Mouse (Mus musculus) stomach, embryonic 14.5 days (tissue): ENCODE data around the gene Filip1. TPM values are rescaled to one million over a fixed set of nuclear protein-coding genes. Genes with fewer than 3 reads are reported as not detected.

Experiments used
- ATAC-seq: fragments of 200-750 bp; cut with Nextera tagmentation; 2 replicates; pipeline ENCODE4 v1.8.0; 2017; ENCODE audit warnings: low read depth, moderate TSS enrichment; ENCODE audit not compliant: insufficient number of reproducible peaks, insufficient read depth, low FRiP score
- H3K27ac ChIP-seq: fragments of 300-500 bp; sonication (generic); 2 replicates; pipeline ENCODE4 v1.5.1; 2014; ENCODE audit warnings: mild to moderate bottlenecking, low read length, moderate library complexity, mixed read lengths
- H3K27me3 ChIP-seq: fragments of 300-500 bp; sonication (generic); 2 replicates; pipeline ENCODE4 v1.6.1; 2014; ENCODE audit warnings: low read length, control low read depth, mixed read lengths; ENCODE audit not compliant: control insufficient read depth, insufficient read depth
- H3K36me3 ChIP-seq: fragments of 300-500 bp; sonication (generic); 2 replicates; pipeline ENCODE4 v1.6.1; 2014; ENCODE audit warnings: mild to moderate bottlenecking, control low read depth, low read length, moderate library complexity, mixed read lengths; ENCODE audit not compliant: control insufficient read depth, insufficient read depth
- H3K4me1 ChIP-seq: fragments of 300-500 bp; sonication (generic); 2 replicates; pipeline ENCODE4 v1.6.1; 2014; ENCODE audit warnings: low read length, control low read depth, mixed read lengths; ENCODE audit not compliant: control insufficient read depth, insufficient read depth
- H3K4me2 ChIP-seq: fragments of 300-500 bp; sonication (generic); replicated peaks from 2 replicates; pipeline ENCODE4 v1.6.1; 2014; ENCODE audit warnings: low read depth, low read length, control low read depth
- H3K4me3 ChIP-seq: fragments of 300-500 bp; sonication (generic); 2 replicates; pipeline ENCODE4 v1.5.1; 2014; ENCODE audit warnings: low read depth, low read length, control low read depth
- H3K9ac ChIP-seq: fragments of 300-500 bp; sonication (generic); replicated peaks from 2 replicates; pipeline ENCODE4 v1.6.1; 2014; ENCODE audit warnings: low read depth, mild to moderate bottlenecking, control low read depth, low read length, moderate library complexity, mixed read lengths
- H3K9me3 ChIP-seq: fragments of 300-500 bp; sonication (generic); 2 replicates; pipeline ENCODE4 v1.6.1; 2016; ENCODE audit warnings: low read depth, low read length, control low read depth; ENCODE audit not compliant: control insufficient read depth
- WGBS: fragments of 180-500 bp; shearing (Covaris S2); extraction: QIAGEN DNeasy Blood & Tissue Kit; methylation state at CpG from one replicate; pipeline ENCODE4 v1.1.7; 2014; 5-methylcytosine and 5-hydroxymethylcytosine counted together
- polyA plus RNA-seq: library from polyadenylated mRNA; unstranded; fragments of >200 nt; fragmentation: Nextera tagmentation; extraction: Ambion mirVana; gene quantifications from 2 replicates; pipeline ENCODE4 v1.2.1, GENCODE M21; 2014

Gene Filip1
- polyA plus RNA-seq, 1 experiment from 2014 or later, result 10.9 TPM

DNA sequence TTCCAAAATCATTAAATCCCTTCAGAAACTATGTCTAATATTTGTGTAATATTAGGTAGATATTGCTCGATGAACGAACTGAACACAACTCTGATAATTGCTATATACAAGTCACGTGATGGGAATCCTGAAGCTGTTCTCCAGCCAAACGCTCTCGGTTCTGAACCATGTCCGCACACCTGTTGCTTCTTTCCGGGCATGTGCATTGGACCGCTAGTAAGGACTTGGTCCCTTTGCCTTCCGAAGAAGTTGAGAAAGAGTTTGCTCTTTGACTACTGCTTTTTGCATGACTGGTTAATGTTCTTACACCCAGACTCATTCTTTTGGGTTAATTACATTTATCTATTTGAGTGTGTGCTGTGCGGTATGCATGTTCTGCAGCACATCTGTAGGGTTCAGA lies 207.2 kb downstream of the Filip1 start:
- Histone ChIP-seq H3K9ac (no peak overlapping the region), H3K27me3 (no peaks in the 10 kb centered on the region), H3K4me3 (no peak overlapping the region), H3K36me3 (no peaks in the 10 kb centered on the region), H3K9me3 (no peaks in the 10 kb centered on the region), H3K4me1 (no peaks in the 10 kb centered on the region), H3K27ac (no peak overlapping the region), H3K4me2 (no peak overlapping the region)
- no peak for ATAC-seq
- 89% methylated on average over 10 of the region's 10 CpGs for WGBS

DNA sequence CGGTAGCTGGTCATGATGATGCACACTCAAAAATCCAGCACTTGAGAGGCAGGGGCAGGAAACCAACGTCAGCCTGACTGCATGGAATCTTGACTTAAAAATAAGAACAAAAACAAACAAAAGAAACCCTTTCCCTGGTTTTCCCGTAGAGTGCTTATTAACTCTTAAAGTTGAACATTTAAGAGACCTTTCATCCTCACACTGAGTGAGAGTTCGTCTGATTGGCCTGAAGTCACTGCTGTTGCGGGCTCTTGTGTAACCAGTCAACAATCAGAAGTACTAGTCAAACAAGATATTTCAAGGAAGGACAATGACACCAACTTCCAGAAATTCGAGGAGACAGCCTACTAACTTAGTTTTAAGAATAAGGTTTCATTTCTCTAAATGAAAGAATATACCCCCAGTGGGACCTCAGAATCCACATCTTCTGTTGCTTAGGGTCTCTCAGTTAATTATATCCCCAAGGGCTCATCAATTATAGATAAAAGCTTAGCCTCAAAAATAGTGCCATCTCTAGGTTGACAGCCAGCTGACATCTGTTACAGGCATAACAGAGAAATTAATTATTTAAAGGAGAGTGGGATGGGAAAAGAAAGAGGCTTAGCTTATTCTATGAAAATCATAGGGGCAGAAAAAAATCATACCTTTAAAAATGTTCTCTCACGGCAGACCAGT lies 216.1 kb downstream of the Filip1 start:
- H3K4me3 ChIP-seq, result no peak overlapping the region
- WGBS, result 60% methylated on average over 7 of the region's 7 CpGs
- no peak overlapping the region for H3K4me2 ChIP-seq
- H3K9me3 ChIP-seq, result no peaks in the 10 kb centered on the region
- H3K4me1 ChIP-seq, result 0 out of 2 replicates have a peak, but pooled peaks cover 4% of the 10 kb centered on the region
- H3K27me3 ChIP-seq, result no peaks in the 10 kb centered on the region
- H3K36me3 ChIP-seq, result no peaks in the 10 kb centered on the region
- ATAC-seq, result no peak
- H3K27ac ChIP-seq, result no peak overlapping the region
- H3K9ac ChIP-seq, result no peak overlapping the region

DNA sequence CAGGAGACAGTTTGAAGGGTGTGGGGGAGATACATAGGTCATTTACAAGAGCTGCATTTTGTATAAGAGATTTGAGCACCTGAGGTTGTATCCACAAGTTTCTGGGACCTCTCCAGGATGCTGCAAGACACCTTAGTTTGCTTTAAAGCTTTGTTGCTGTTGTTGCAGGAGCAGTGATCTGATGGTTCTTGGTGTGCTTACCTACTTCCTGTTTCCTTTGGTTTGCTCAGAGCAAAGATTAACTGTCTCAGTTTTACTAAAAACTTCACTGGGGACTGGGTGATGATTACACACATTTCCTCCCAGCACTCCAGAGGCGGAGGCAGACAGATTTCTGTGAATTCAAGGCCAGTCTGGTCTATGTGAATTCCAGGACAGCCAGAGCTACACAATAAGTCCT lies 217.6 kb downstream of the Filip1 start:
- H3K9me3 ChIP-seq, result no peaks in the 10 kb centered on the region
- WGBS, result 75% methylated on average over 1 of the region's 1 CpGs
- H3K27ac ChIP-seq, result no peak overlapping the region
- no peak overlapping the region for H3K4me2 ChIP-seq
- ATAC-seq, result no peak
- H3K4me3 ChIP-seq, result no peak overlapping the region
- no peak overlapping the region for H3K9ac ChIP-seq
- no peaks in the 10 kb centered on the region for H3K36me3 ChIP-seq
- no peaks in the 10 kb centered on the region for H3K27me3 ChIP-seq
- 0 out of 2 replicates have a peak, but pooled peaks cover 4% of the 10 kb centered on the region for H3K4me1 ChIP-seq

DNA sequence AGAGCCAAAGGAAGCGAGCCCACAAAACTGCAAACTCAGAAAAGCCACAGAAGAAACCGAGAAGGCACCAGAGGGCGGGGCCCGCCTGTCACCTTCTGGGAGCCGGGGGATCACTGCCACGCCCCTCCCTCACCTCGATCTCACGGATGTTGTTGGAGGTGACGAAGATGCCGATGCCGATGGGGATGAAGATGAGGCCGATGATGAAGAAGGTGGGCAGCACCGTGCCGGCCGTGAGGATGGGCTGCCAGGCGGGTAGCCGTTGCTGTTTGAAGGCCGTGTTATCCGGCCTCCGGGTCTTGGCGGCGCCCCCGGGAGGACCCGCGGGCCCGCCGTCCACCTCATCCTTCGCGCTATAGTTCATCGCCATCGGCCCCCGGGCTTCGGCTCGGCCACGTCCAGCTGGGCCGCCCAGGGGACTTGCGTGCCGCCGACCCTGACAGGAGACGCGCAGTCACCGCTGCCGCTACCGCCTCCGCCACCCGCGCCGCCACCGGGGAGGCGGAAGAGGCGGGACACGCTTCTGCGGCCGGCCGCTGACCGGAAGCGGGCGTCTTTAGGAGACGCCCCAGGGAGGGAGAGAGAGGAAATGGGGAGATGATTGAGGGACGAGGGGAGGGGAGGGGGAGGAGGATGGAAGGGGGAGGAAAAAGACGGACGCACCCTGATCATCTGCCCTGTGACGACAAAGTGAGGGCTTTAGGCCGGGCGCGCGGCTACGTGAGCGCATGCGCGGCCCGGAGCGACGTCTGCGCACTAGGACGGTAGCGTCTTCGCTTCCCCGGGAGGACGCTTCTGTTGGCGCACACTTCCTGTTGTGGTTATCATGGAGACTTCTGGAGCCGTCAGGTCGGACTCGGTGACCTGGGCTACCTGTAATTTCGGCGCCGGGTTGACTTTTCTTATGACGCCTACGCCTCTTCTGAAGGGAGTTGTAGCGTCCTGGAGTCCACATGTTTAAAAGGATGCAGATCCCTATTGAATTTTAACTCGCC lies 219.5 kb downstream of the Filip1 start, which contains the start of gene Tmem30a:
Gene Tmem30a (minus strand): TSS at position 667 of the 995 bp plus-strand sequence.
- Histone ChIP-seq H3K27ac (peak within 1 kb of the TSS; percentile 79), H3K36me3 (no peaks in the 10 kb centered on the region), H3K4me3 (peak within 1 kb of the TSS; percentile 72), H3K27me3 (no peaks in the 10 kb centered on the region), H3K4me1 (0 out of 2 replicates have a peak, but pooled peaks cover 4% of the 10 kb centered on the region), H3K4me2 (peak within 1 kb of the TSS; percentile 61), H3K9me3 (no peaks in the 10 kb centered on the region), H3K9ac (peak within 1 kb of the TSS; percentile 83)
- under 1% methylated on average over 90 of the region's 91 CpGs for whole genome bisulfite sequencing
- peak; percentile 95 for ATAC-seq

DNA sequence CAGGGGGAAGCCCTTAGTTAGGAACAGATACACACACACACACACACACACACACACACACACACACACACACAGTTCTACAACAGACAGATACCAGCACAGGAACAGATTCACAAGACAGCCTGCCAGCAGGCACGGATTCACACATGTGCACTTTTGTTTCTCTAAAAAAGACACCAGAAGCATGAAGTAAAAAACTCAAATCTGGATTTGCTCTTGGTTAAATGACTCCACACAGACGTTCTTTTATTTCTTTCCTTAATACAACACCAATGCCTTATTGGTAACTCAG lies 226.9 kb downstream of the Filip1 start:
- H3K27me3 ChIP-seq, result no peaks in the 10 kb centered on the region
- H3K4me1 ChIP-seq, result 0 out of 2 replicates have a peak, but pooled peaks cover 3% of the 10 kb centered on the region
- no peaks in the 10 kb centered on the region for H3K9me3 ChIP-seq
- H3K4me2 ChIP-seq, result no peak overlapping the region
- WGBS, result 72% methylated on average over 2 of the region's 2 CpGs
- no peak overlapping the region for H3K9ac ChIP-seq
- no peak for ATAC-seq
- H3K27ac ChIP-seq, result no peak overlapping the region
- H3K4me3 ChIP-seq, result no peak overlapping the region
- H3K36me3 ChIP-seq, result no peaks in the 10 kb centered on the region

DNA sequence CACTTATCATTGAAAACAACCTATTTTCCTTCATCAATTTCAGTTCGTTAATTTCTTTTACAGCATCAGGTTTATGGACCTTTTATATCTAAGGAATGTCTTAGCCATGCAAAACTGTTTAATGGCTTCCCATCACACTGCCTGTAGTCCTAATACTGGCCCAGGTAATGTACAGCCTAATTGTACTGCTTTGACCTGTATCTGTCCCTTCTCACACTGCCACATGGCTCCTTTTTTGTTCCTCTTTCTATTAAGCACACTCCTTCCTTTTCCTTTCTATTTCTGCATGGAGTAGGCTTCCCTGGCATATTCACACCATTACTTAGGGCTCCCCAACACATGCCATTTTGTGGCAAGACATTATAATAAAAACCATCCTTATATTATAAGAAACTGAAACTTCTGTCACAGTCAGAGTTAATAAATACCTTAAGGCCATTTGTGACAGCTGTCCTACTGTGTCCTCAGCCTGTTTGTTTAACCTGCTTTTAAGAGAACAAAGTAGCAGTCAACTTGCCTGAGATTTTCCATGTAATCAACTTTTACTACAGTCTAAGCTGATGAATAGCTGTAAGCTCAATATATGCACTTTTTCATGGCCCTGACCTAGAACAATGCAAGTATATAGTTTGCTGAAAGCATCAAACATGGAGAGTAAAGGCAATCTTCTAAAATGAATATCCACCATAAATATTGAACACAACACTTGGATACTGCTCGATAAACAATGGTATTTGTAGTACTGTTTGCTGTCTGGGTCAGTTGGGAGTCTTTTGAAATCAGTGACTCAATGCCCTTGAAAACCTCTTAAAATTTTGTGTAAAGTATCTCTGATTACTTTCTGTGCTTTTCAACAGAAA lies 227.5 kb downstream of the Filip1 start:
- H3K9me3 ChIP-seq, result no peaks in the 10 kb centered on the region
- H3K4me3 ChIP-seq, result no peak overlapping the region
- H3K9ac ChIP-seq, result no peak overlapping the region
- 86% methylated on average over 2 of the region's 2 CpGs for WGBS
- 0 out of 2 replicates have a peak, but pooled peaks cover 3% of the 10 kb centered on the region for H3K4me1 ChIP-seq
- H3K36me3 ChIP-seq, result no peaks in the 10 kb centered on the region
- H3K27ac ChIP-seq, result no peak overlapping the region
- H3K4me2 ChIP-seq, result no peak overlapping the region
- H3K27me3 ChIP-seq, result no peaks in the 10 kb centered on the region
- ATAC-seq, result no peak

DNA sequence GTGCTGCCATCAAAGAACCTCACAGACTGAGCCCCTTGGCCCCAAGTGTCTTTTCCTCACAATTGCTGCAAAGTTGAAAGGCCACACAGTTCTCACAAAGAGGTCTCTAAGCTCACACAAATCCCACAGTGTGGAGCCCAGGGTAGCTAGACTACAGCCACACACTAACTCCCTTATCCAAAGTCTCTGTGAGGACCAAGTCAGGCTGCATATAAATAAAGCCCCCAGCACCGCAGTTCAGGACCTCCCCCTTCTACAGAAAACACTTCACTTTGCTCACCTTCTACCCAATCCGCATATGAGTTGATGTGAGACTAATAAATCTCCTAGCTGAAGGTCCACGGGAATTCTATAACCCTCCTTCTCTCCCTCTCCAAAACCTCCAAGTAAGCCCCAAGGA lies 228.2 kb downstream of the Filip1 start:
- Histone ChIP-seq H3K4me2 (no peak overlapping the region), H3K4me3 (no peak overlapping the region), H3K9ac (no peak overlapping the region), H3K4me1 (0 out of 2 replicates have a peak, but pooled peaks cover 3% of the 10 kb centered on the region), H3K27me3 (no peaks in the 10 kb centered on the region), H3K27ac (no peak overlapping the region), H3K9me3 (no peaks in the 10 kb centered on the region), H3K36me3 (no peaks in the 10 kb centered on the region; the same call in 1 of the 2 replicates)
- 38% methylated on average over 3 of the region's 3 CpGs for WGBS
- ATAC-seq, result no peak

DNA sequence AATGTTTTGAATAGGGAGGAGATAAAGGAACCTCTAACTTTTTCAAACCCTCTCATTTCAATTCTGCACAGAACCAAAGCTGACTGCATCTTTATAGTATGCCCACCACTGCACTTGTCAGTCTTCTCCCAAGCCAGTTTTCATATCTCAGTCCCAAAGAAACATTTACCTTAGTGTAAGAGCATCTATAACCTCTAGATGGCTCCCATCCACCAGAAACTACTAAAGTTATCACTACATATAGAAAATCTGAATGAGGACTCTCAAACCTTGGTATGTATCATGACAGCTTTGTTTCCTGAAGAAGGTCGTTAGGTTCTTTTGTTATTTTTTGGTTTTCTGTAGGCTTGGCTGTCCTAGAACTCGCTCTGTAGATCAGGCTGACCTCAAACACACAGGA lies 233.3 kb downstream of the Filip1 start:
- Histone ChIP-seq H3K36me3 (peaks cover 3% of the 10 kb centered on the region; the same call in 1 of the 2 replicates), H3K9me3 (no peaks in the 10 kb centered on the region), H3K4me3 (no peak overlapping the region), H3K27ac (no peak overlapping the region), H3K9ac (no peak overlapping the region), H3K4me2 (no peak overlapping the region), H3K4me1 (no peaks in the 10 kb centered on the region), H3K27me3 (no peaks in the 10 kb centered on the region)
- WGBS, result 71% methylated on average over 2 of the region's 2 CpGs
- no peak for ATAC-seq
